In the genomic region with DNA sequence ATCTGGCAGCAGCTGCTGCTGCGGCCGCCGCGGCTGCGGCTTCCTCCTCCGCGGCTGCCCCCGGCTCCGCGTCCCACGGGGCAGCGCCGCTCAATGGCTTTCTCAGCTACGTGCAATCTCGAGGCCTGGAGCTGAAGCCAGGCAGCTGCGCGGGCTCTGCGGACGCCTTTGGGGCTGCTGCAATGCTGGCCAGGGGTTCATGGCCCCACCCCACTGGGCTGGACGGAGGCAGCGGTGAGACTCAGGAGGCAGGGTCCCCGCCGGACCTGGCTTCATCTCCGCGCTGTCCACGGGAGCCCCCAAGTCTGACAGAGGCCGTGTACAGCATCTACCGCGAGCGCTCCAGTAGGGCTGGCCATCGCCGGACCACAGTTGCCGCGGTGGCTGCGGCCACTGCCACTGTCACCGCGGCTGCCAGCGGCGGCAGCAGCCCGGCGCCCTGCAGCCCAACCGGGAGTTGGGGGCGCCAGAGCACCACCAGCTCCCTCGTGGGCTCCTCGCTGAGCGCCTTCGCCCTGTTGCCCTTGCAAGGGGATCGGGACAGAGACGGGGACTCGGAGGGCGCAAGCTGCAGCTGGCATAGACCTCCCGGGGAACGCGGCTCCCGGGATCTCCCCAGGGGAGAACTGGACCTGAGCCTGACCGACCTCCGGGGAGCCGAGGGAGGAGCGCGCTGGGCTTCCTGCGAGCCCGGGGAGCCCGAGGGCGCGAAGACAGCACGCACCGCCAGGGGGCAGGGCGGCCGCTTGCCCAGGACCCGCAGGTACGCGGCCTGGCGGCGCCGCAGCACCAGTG, we compare ENCODE assay signal across 8 mouse cellular contexts. TPM values are rescaled to one million over a fixed set of nuclear protein-coding genes. Genes with fewer than 3 reads are reported as not detected.
DNase-seq lines count a peak whose midpoint lies in the region; ATAC-seq and TF ChIP-seq lines count a peak whose summit lies in the region.

No protein-coding gene starts in this region.

- TF ChIP-seq CTCF in kidney, postnatal 0 days (IDR thresholded peaks at IDR 0.05; ENCODE audit: low read depth) = peak; percentile 66
- TF ChIP-seq CTCF in liver, embryonic 14.5 days (IDR thresholded peaks at IDR 0.05; ENCODE audit: low read depth) = no peak; the same call in 1 of the 2 replicates

- WGBS in forebrain, embryonic 10.5 days = under 1% methylated on average over 68 of the region's 75 CpGs
- 1% methylated on average over 70 of the region's 75 CpGs for WGBS in heart, embryonic 14.5 days
- under 1% methylated on average over 69 of the region's 75 CpGs for whole genome bisulfite sequencing in kidney, postnatal 0 days
- WGBS in liver, embryonic 14.5 days (ENCODE audit: insufficient replicate concordance) = 2% methylated on average over 71 of the region's 75 CpGs
- WGBS in neural tube, embryonic 15.5 days = under 1% methylated on average over 75 of the region's 75 CpGs

- no peak for TF ChIP-seq EP300 in liver, embryonic 14.5 days (IDR thresholded peaks at IDR 0.05; ENCODE audit: low read depth)

- peaks cover 70% of the 10 kb centered on the region for H3K27me3 ChIP-seq in forebrain, embryonic 10.5 days (ENCODE audit: poor library complexity, severe bottlenecking)
- peaks cover 72% of the 10 kb centered on the region for H3K27me3 ChIP-seq in heart, embryonic 14.5 days (ENCODE audit: control insufficient read depth, insufficient read depth, low read length)
- peaks cover 40% of the 10 kb centered on the region for H3K27me3 ChIP-seq in kidney, postnatal 0 days (ENCODE audit: insufficient read depth, low read length)
- H3K27me3 ChIP-seq in liver, embryonic 14.5 days (ENCODE audit: control insufficient read depth, insufficient read depth, low read length) = peaks cover 43% of the 10 kb centered on the region
- peaks cover 13% of the 10 kb centered on the region for H3K27me3 ChIP-seq in neural tube, embryonic 15.5 days (replicated peaks)

- peak; percentile 88 for DNase-seq in heart, adult 11 months
- no peak for DNase-seq in heart, postnatal 25 days (ENCODE audit: low spot score)
- peak; percentile 61 for DNase-seq in forebrain, embryonic 10.5 days (ENCODE audit: extremely low spot score, low spot score)
- peak; percentile 64 for DNase-seq in kidney, postnatal 0 days (ENCODE audit: low spot score)
- no peak for DNase-seq in liver, embryonic 14.5 days (ENCODE audit: low read depth in 3 of 3, low spot score in 3 of 3)
- peak; percentile 32 to 54 for DNase-seq in urinary bladder, postnatal 36 days (ENCODE audit: low spot score in 2 of 2)

- peak; percentile 44; the same call in 1 of the 2 replicates for ATAC-seq in heart, embryonic 14.5 days (ENCODE audit: insufficient number of reproducible peaks, insufficient read depth, low FRiP score, low read depth)
- ATAC-seq in kidney, postnatal 0 days (replicated peaks; ENCODE audit: low FRiP score, low read depth) = peak; percentile 53
- no peak for ATAC-seq in liver, embryonic 14.5 days (ENCODE audit: insufficient read depth)
- peak; percentile 64 for ATAC-seq in neural tube, embryonic 15.5 days (ENCODE audit: low FRiP score)

- peak overlapping the region; percentile 77 for H3K27ac ChIP-seq in forebrain, embryonic 10.5 days
- H3K27ac ChIP-seq in heart, embryonic 14.5 days (replicated peaks in 1 of 2; ENCODE audit: control insufficient read depth in 1 of 2, insufficient read depth in 1 of 2, low read depth in 2 of 2, low read length in 2 of 2) = no peak overlapping the region
- H3K27ac ChIP-seq in kidney, postnatal 0 days = no peak overlapping the region
- H3K27ac ChIP-seq in liver, embryonic 14.5 days = no peak overlapping the region
- no peak overlapping the region for H3K27ac ChIP-seq in neural tube, embryonic 15.5 days (replicated peaks)

- peak overlapping the region; percentile 94 for H3K4me2 ChIP-seq in heart, embryonic 14.5 days (ENCODE audit: low read length)
- peak overlapping the region; percentile 70 for H3K4me2 ChIP-seq in kidney, postnatal 0 days (ENCODE audit: low read length)
- peak overlapping the region; percentile 44 for H3K4me2 ChIP-seq in liver, embryonic 14.5 days (ENCODE audit: low read depth)
- peak overlapping the region; percentile 91 for H3K4me2 ChIP-seq in neural tube, embryonic 15.5 days

- H3K9me3 ChIP-seq in forebrain, embryonic 10.5 days = no peaks in the 10 kb centered on the region
- H3K9me3 ChIP-seq in heart, embryonic 14.5 days (ENCODE audit: control insufficient read depth, low read length) = no peaks in the 10 kb centered on the region
- no peaks in the 10 kb centered on the region for H3K9me3 ChIP-seq in kidney, postnatal 0 days (replicated peaks; ENCODE audit: low read length)
- no peaks in the 10 kb centered on the region for H3K9me3 ChIP-seq in liver, embryonic 14.5 days (ENCODE audit: control insufficient read depth, low read length)
- H3K9me3 ChIP-seq in neural tube, embryonic 15.5 days (replicated peaks) = no peaks in the 10 kb centered on the region

- peak overlapping the region; percentile 65 for H3K4me3 ChIP-seq in forebrain, embryonic 10.5 days
- peak overlapping the region; percentile 50 to 53 for H3K4me3 ChIP-seq in heart, embryonic 14.5 days (ENCODE audit: control insufficient read depth in 1 of 2, insufficient read depth in 1 of 2, low read depth in 1 of 2, low read length in 2 of 2)
- H3K4me3 ChIP-seq in kidney, postnatal 0 days (replicated peaks; ENCODE audit: low read depth, low read length) = peak overlapping the region; percentile 37
- peak overlapping the region in 1 of 2 experiments; percentile 15; a peak in 2 of 4 replicates for H3K4me3 ChIP-seq in liver, embryonic 14.5 days (ENCODE audit: insufficient read depth in 1 of 2, low read depth in 2 of 2, low read length in 2 of 2)
- H3K4me3 ChIP-seq in neural tube, embryonic 15.5 days (replicated peaks) = peak overlapping the region; percentile 52

- no peaks in the 10 kb centered on the region for H3K36me3 ChIP-seq in forebrain, embryonic 10.5 days (replicated peaks)
- H3K36me3 ChIP-seq in heart, embryonic 14.5 days (ENCODE audit: control insufficient read depth, insufficient read depth, low read length) = no peaks in the 10 kb centered on the region
- H3K36me3 ChIP-seq in kidney, postnatal 0 days (ENCODE audit: insufficient read depth, low read length) = no peaks in the 10 kb centered on the region
- no peaks in the 10 kb centered on the region for H3K36me3 ChIP-seq in liver, embryonic 14.5 days (replicated peaks; ENCODE audit: control insufficient read depth, insufficient read depth, low read depth)
- no peaks in the 10 kb centered on the region for H3K36me3 ChIP-seq in neural tube, embryonic 15.5 days

- intact Hi-C loops in heart, postnatal 25 days (cut with DNase I) = no loop called here

- H3K9ac ChIP-seq in heart, embryonic 14.5 days (ENCODE audit: low read length) = peak overlapping the region; percentile 57
- H3K9ac ChIP-seq in kidney, postnatal 0 days (ENCODE audit: low read depth, low read length) = peak overlapping the region; percentile 32; the same call in 1 of the 2 replicates
- H3K9ac ChIP-seq in liver, embryonic 14.5 days (replicated peaks) = no peak overlapping the region
- peak overlapping the region; percentile 61 for H3K9ac ChIP-seq in neural tube, embryonic 15.5 days (replicated peaks)

- peaks cover 43% of the 10 kb centered on the region for H3K4me1 ChIP-seq in forebrain, embryonic 10.5 days
- H3K4me1 ChIP-seq in heart, embryonic 14.5 days (ENCODE audit: control insufficient read depth in 2 of 2, insufficient read depth in 2 of 2, low read length in 2 of 2) = peaks cover 12 to 21% of the 10 kb centered on the region in 2 experiments
- peaks cover 9% of the 10 kb centered on the region; the same call in 1 of the 2 replicates for H3K4me1 ChIP-seq in kidney, postnatal 0 days (replicated peaks; ENCODE audit: insufficient read depth, low read length)
- no peaks in the 10 kb centered on the region for H3K4me1 ChIP-seq in liver, embryonic 14.5 days (replicated peaks; ENCODE audit: control insufficient read depth in 2 of 2, insufficient read depth in 2 of 2, low read length in 1 of 2)
- peaks cover 43% of the 10 kb centered on the region for H3K4me1 ChIP-seq in neural tube, embryonic 15.5 days

RNA-seq across cellular contexts. Expression of a gene that starts 14.9 kb away (rescaled TPM):
- total RNA-seq in heart, postnatal 25 days (2021) = not detected
- polyA plus RNA-seq in forebrain, embryonic 10.5 days (2016; fragmentation: Nextera tagmentation; extraction: Ambion mirVana) = 1.6 and 1.8 TPM in 2 replicates
- 0.05 and 0.16 TPM in 2 replicates for polyA plus RNA-seq in heart, embryonic 14.5 days (2014; fragmentation: Nextera tagmentation; extraction: Ambion mirVana)
- polyA plus RNA-seq in kidney, postnatal 0 days (2015; fragmentation: Nextera tagmentation; extraction: Ambion mirVana) = 0.61 and 0.74 TPM in 2 replicates
- not detected in 2 replicates for polyA plus RNA-seq in liver, embryonic 14.5 days (2012; rRNA removed)
- not detected in 2 replicates for polyA plus RNA-seq in liver, embryonic 14.5 days (2014; fragmentation: Nextera tagmentation; extraction: Ambion mirVana)
- 2.9 and 3.7 TPM in 2 replicates for polyA plus RNA-seq in neural tube, embryonic 15.5 days (2015; fragmentation: Nextera tagmentation; extraction: Ambion mirVana)

Comparison
In these comparisons a context has a peak if more than half of its experiments do, and no peak if none do; other contexts are left out.
1. DNase-seq: peak in heart, adult 11 months (single experiment), forebrain, embryonic 10.5 days (single experiment), kidney, postnatal 0 days (single experiment) and urinary bladder, postnatal 36 days (2 of 2); none in heart, postnatal 25 days (single experiment) and liver, embryonic 14.5 days (0 of 3).
2. H3K4me2 ChIP-seq: peak in every context shown above with its lines; median percentile 94 in heart, embryonic 14.5 days; 91 in neural tube, embryonic 15.5 days; 70 in kidney, postnatal 0 days; 44 in liver, embryonic 14.5 days.